Mouse (Mus musculus): ENCODE measurements around the gene Fam155a. TPM values are rescaled to one million over a fixed set of nuclear protein-coding genes. Genes with fewer than 3 reads are reported as not detected.
"Not testable (repeated sequence)": the region's sequence is repeated elsewhere in the genome, so short reads cannot be mapped to it uniquely, and the experiment has no call there.

The Fam155a gene
- 0.93 and 1.0 TPM in 2 replicates for polyA plus RNA-seq (2015; fragmentation: Nextera tagmentation; extraction: Ambion mirVana)

DNA sequence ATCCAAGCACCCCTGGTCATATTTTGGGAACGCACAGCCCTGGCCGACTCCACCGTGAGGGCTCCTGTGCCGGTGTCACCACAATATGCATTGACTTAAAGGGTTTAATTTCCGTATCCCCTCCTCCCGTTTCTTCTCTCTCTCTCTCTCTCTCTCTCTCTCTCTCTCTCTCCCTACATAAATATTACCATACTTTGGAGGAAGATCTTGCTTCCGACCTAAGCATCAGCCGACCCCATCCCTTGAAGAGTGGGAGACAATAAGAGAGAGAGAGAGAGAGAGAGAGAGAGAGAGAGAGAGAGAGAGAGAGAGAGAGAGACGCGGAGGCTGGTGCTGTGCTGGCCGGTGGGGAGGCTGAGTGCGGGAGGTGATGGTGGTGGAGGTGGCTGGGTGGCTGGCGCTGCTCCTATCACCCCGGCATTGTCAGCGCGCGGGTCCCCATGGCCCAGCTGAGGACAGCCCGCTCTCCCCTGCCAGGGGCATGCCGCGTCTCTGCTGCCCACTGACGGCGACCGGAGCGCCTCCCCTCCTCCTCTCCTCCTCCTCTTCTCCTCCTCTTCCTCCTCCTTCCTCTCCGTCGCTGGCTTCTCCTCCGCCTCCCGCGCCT, at the start of gene Fam155a:
Fam155a (minus strand) TSS at position 163 of the 607 bp plus-strand sequence.
- no peaks in the 10 kb centered on the region; the same call in 1 of the 2 replicates for H3K27me3 ChIP-seq (ENCODE audit: control insufficient read depth, insufficient read depth, low read length)

GRCm38 (mm10) chr8:9813273-9813946, 42.4 kb upstream of the Fam155a start:
- no peak for ATAC-seq (ENCODE audit: low FRiP score, low TSS enrichment)
- Histone ChIP-seq H3K4me1 (replicated peaks; ENCODE audit: control insufficient read depth, insufficient read depth) (no peaks in the 10 kb centered on the region), H3K9me3 (ENCODE audit: control insufficient read depth, low read length) (no peaks in the 10 kb centered on the region)

More for the DNA sequence above, at the start of gene Fam155a:
- TF ChIP-seq CTCF (IDR thresholded peaks at IDR 0.05; ENCODE audit: low read depth) = no peak
- Histone ChIP-seq H3K4me1 (replicated peaks; ENCODE audit: control insufficient read depth, insufficient read depth) (no peaks in the 10 kb centered on the region), H3K4me3 (ENCODE audit: low read depth, low read length) (peak within 1 kb of the TSS; percentile 39), H3K36me3 (ENCODE audit: control insufficient read depth, insufficient read depth, low read length) (no peaks in the 10 kb centered on the region), H3K4me2 (replicated peaks; ENCODE audit: low read depth) (peak within 1 kb of the TSS; percentile 68), H3K27ac (replicated peaks) (no peak within 1 kb of the TSS), H3K9ac (ENCODE audit: low read length) (no peak within 1 kb of the TSS), H3K9me3 (ENCODE audit: control insufficient read depth, low read length) (no peaks in the 10 kb centered on the region)
- ATAC-seq (ENCODE audit: low FRiP score, low TSS enrichment) = 0 out of 2 replicates have a peak, but pooled peaks have one; percentile 53
- DNase-seq (ENCODE audit: low spot score) = peak; percentile 20
- WGBS = under 1% methylated on average over 19 of the region's 29 CpGs

GRCm38 (mm10) chr8:9810955-9811530, 40.1 kb upstream of the Fam155a start:
- Histone ChIP-seq H3K9me3 (ENCODE audit: control insufficient read depth, low read length) (no peaks in the 10 kb centered on the region), H3K4me1 (replicated peaks; ENCODE audit: control insufficient read depth, insufficient read depth) (no peaks in the 10 kb centered on the region), H3K4me2 (replicated peaks; ENCODE audit: low read depth) (no peak overlapping the region), H3K27me3 (ENCODE audit: control insufficient read depth, insufficient read depth, low read length) (no peaks in the 10 kb centered on the region), H3K27ac (replicated peaks) (no peak overlapping the region), H3K36me3 (ENCODE audit: control insufficient read depth, insufficient read depth, low read length) (no peaks in the 10 kb centered on the region), H3K9ac (ENCODE audit: low read length) (no peak overlapping the region), H3K4me3 (ENCODE audit: low read depth, low read length) (no peak overlapping the region)
- WGBS = 62% methylated on average over 12 of the region's 12 CpGs
- TF ChIP-seq CTCF (IDR thresholded peaks at IDR 0.05; ENCODE audit: low read depth) (no peak), EP300 (optimal IDR thresholded peaks at IDR 0.05) (no peak)
- ATAC-seq (ENCODE audit: low FRiP score, low TSS enrichment) = no peak
- no peak for DNase-seq (ENCODE audit: low spot score)

More at GRCm38 (mm10) chr8:9813273-9813946, 42.4 kb upstream of the Fam155a start:
- 63% methylated on average over 8 of the region's 8 CpGs for WGBS
- no peak overlapping the region for H3K4me2 ChIP-seq (replicated peaks; ENCODE audit: low read depth)
- no peaks in the 10 kb centered on the region for H3K36me3 ChIP-seq (ENCODE audit: control insufficient read depth, insufficient read depth, low read length)
- no peak for TF ChIP-seq CTCF (IDR thresholded peaks at IDR 0.05; ENCODE audit: low read depth)
- no peak for TF ChIP-seq EP300 (optimal IDR thresholded peaks at IDR 0.05)
- no peaks in the 10 kb centered on the region for H3K27me3 ChIP-seq (ENCODE audit: control insufficient read depth, insufficient read depth, low read length)
- H3K4me3 ChIP-seq (ENCODE audit: low read depth, low read length) = no peak overlapping the region
- no peak for DNase-seq (ENCODE audit: low spot score)
- H3K9ac ChIP-seq (ENCODE audit: low read length) = no peak overlapping the region
- no peak overlapping the region for H3K27ac ChIP-seq (replicated peaks)

GRCm38 (mm10) chr8:9808596-9808995, 37.6 kb upstream of the Fam155a start:
- H3K27me3 ChIP-seq (ENCODE audit: control insufficient read depth, insufficient read depth, low read length) = no peaks in the 10 kb centered on the region
- H3K36me3 ChIP-seq (ENCODE audit: control insufficient read depth, insufficient read depth, low read length) = no peaks in the 10 kb centered on the region
- DNase-seq (ENCODE audit: low spot score) (no peak), ATAC-seq (ENCODE audit: low FRiP score, low TSS enrichment) (no peak)
- 84% methylated on average over 9 of the region's 9 CpGs for WGBS
- no peak overlapping the region for H3K4me3 ChIP-seq (ENCODE audit: low read depth, low read length)
- no peak overlapping the region for H3K4me2 ChIP-seq (replicated peaks; ENCODE audit: low read depth)
- TF ChIP-seq CTCF (IDR thresholded peaks at IDR 0.05; ENCODE audit: low read depth) = 0 out of 2 replicates have a peak, but pooled peaks have one; percentile 5
- no peak for TF ChIP-seq EP300 (optimal IDR thresholded peaks at IDR 0.05)
- no peaks in the 10 kb centered on the region for H3K9me3 ChIP-seq (ENCODE audit: control insufficient read depth, low read length)
- no peak overlapping the region for H3K9ac ChIP-seq (ENCODE audit: low read length)
- no peak overlapping the region for H3K27ac ChIP-seq (replicated peaks)
- no peaks in the 10 kb centered on the region for H3K4me1 ChIP-seq (replicated peaks; ENCODE audit: control insufficient read depth, insufficient read depth)

GRCm38 (mm10) chr8:9805676-9806075, 34.7 kb upstream of the Fam155a start:
- no peak overlapping the region for H3K27ac ChIP-seq (replicated peaks)
- no peaks in the 10 kb centered on the region for H3K9me3 ChIP-seq (ENCODE audit: control insufficient read depth, low read length)
- DNase-seq (ENCODE audit: low spot score) (no peak), ATAC-seq (ENCODE audit: low FRiP score, low TSS enrichment) (no peak)
- no peaks in the 10 kb centered on the region for H3K4me1 ChIP-seq (replicated peaks; ENCODE audit: control insufficient read depth, insufficient read depth)
- 67% methylated on average over 1 of the region's 1 CpGs for WGBS
- H3K9ac ChIP-seq (ENCODE audit: low read length) = no peak overlapping the region
- no peak overlapping the region for H3K4me2 ChIP-seq (replicated peaks; ENCODE audit: low read depth)
- TF ChIP-seq CTCF (IDR thresholded peaks at IDR 0.05; ENCODE audit: low read depth) (no peak), EP300 (optimal IDR thresholded peaks at IDR 0.05) (no peak)
- no peak overlapping the region for H3K4me3 ChIP-seq (ENCODE audit: low read depth, low read length)
- H3K36me3 ChIP-seq (ENCODE audit: control insufficient read depth, insufficient read depth, low read length) = no peaks in the 10 kb centered on the region
- H3K27me3 ChIP-seq (ENCODE audit: control insufficient read depth, insufficient read depth, low read length) = no peaks in the 10 kb centered on the region

- H3K27me3 ChIP-seq (ENCODE audit: control insufficient read depth, insufficient read depth, low read length); H3K4me3 ChIP-seq (ENCODE audit: low read depth, low read length); H3K4me2 ChIP-seq (replicated peaks; ENCODE audit: low read depth); H3K4me1 ChIP-seq (replicated peaks; ENCODE audit: control insufficient read depth, insufficient read depth); ATAC-seq (ENCODE audit: low FRiP score, low TSS enrichment); H3K9ac ChIP-seq (ENCODE audit: low read length); H3K36me3 ChIP-seq (ENCODE audit: control insufficient read depth, insufficient read depth, low read length); H3K9me3 ChIP-seq (ENCODE audit: control insufficient read depth, low read length); H3K27ac ChIP-seq (replicated peaks): not testable (repeated sequence)
- WGBS = 62% methylated on average over 10 of the region's 11 CpGs
- DNase-seq (ENCODE audit: low spot score) = peak; percentile 21
Observed at GRCm38 (mm10) chr8:9800346-9800745, 29.4 kb upstream of the Fam155a start.

Measured in stomach, postnatal 0 days (tissue).